ENCODE assay signal across 21 mouse cellular contexts in genomic region chr16:59594714-59595113, GRCm38 (mm10). TPM values are rescaled to one million over a fixed set of nuclear protein-coding genes. Genes with fewer than 3 reads are reported as not detected.
A peak's percentile ranks its signal among the peaks of the same experiment; 100 is the strongest.
DNase-seq lines count a peak whose midpoint lies in the region; ATAC-seq lines count a peak whose summit lies in the region.
"Had no signal": no experiment of that assay in that cellular context is flagged by ENCODE, and none has a peak within 500 bp of the region (broad histone marks: within the 10 kb centered on the region; RNA-seq: fewer than 3 reads in every experiment).

No protein-coding gene starts in this region.

- no peak overlapping the region for H3K4me2 ChIP-seq in kidney, embryonic 15.5 days
- H3K4me2 ChIP-seq in kidney, embryonic 14.5 days (replicated peaks; ENCODE audit: low read depth, low read length), result no peak overlapping the region
- no peak overlapping the region for H3K4me2 ChIP-seq in limb, embryonic 15.5 days
- H3K4me2 ChIP-seq: embryonic facial prominence, embryonic 12.5 days; forebrain, embryonic 12.5 days; hindbrain, embryonic 14.5 days; liver, embryonic 11.5 days; lung, embryonic 15.5 days; neural tube, embryonic 15.5 days had no signal

- no peak overlapping the region for H3K4me3 ChIP-seq in kidney, embryonic 15.5 days (replicated peaks)
- no peak overlapping the region for H3K4me3 ChIP-seq in kidney, embryonic 14.5 days (ENCODE audit: low read length)
- no peak overlapping the region for H3K4me3 ChIP-seq in limb, embryonic 15.5 days
- H3K4me3 ChIP-seq in hindbrain, embryonic 10.5 days, result no peak overlapping the region
- H3K4me3 ChIP-seq: embryonic facial prominence, embryonic 12.5 days; forebrain, embryonic 12.5 days; left cerebral cortex, adult 2 months; lung, embryonic 15.5 days; neural tube, embryonic 15.5 days had no signal

- no peaks in the 10 kb centered on the region for H3K9me3 ChIP-seq in kidney, embryonic 15.5 days (replicated peaks)
- no peaks in the 10 kb centered on the region for H3K9me3 ChIP-seq in kidney, embryonic 14.5 days (ENCODE audit: control insufficient read depth, low read length)
- no peaks in the 10 kb centered on the region for H3K9me3 ChIP-seq in limb, embryonic 15.5 days
- H3K9me3 ChIP-seq in hindbrain, embryonic 10.5 days, result no peaks in the 10 kb centered on the region
- H3K9me3 ChIP-seq: embryonic facial prominence, embryonic 12.5 days; forebrain, embryonic 12.5 days; lung, embryonic 15.5 days; neural tube, embryonic 15.5 days had no signal

- intact Hi-C loops in gastrocnemius, postnatal 14 days (cut with DNase I; ENCODE audit: low total_unique reads), result no loop called here

- no peaks in the 10 kb centered on the region for H3K36me3 ChIP-seq in kidney, embryonic 15.5 days
- no peaks in the 10 kb centered on the region for H3K36me3 ChIP-seq in kidney, embryonic 14.5 days (ENCODE audit: control insufficient read depth, insufficient read depth, low read length)
- no peaks in the 10 kb centered on the region for H3K36me3 ChIP-seq in limb, embryonic 15.5 days
- no peaks in the 10 kb centered on the region for H3K36me3 ChIP-seq in hindbrain, embryonic 10.5 days
- H3K36me3 ChIP-seq: embryonic facial prominence, embryonic 12.5 days; forebrain, embryonic 12.5 days; lung, embryonic 15.5 days; neural tube, embryonic 15.5 days had no signal

- H3K4me1 ChIP-seq in kidney, embryonic 15.5 days, result peaks cover 16% of the 10 kb centered on the region
- H3K4me1 ChIP-seq in kidney, embryonic 14.5 days (ENCODE audit: control insufficient read depth, insufficient read depth, low read length), result 0 out of 2 replicates have a peak, but pooled peaks cover 3% of the 10 kb centered on the region
- H3K4me1 ChIP-seq in limb, embryonic 15.5 days, result peaks cover 33% of the 10 kb centered on the region
- H3K4me1 ChIP-seq in hindbrain, embryonic 10.5 days (replicated peaks), result peaks cover 13% of the 10 kb centered on the region

- peak; percentile 53 for DNase-seq in gastrocnemius, adult 18-20 months (ENCODE audit: low spot score)
- no peak for DNase-seq in gastrocnemius, postnatal 14 days
- DNase-seq in adipocyte (ENCODE audit: low spot score), result peak; percentile 91
- DNase-seq in hindbrain, embryonic 10.5 days (ENCODE audit: low spot score), result no peak
- no peak for DNase-seq in layer of hippocampus, postnatal 25 days (ENCODE audit: extremely low spot score in 1 of 2, low spot score in 1 of 2)
- DNase-seq: adrenal gland, postnatal 25 days; cerebellum, postnatal 10 days; retina, postnatal 1 day; spleen, adult 18-20 months; thymus, postnatal 36 days had no signal

- H3K9ac ChIP-seq in kidney, embryonic 15.5 days, result no peak overlapping the region
- H3K9ac ChIP-seq in kidney, embryonic 14.5 days (ENCODE audit: low read depth, low read length), result no peak overlapping the region
- H3K9ac ChIP-seq in limb, embryonic 15.5 days, result no peak overlapping the region
- H3K9ac ChIP-seq: embryonic facial prominence, embryonic 12.5 days; forebrain, embryonic 12.5 days; hindbrain, embryonic 14.5 days; lung, embryonic 15.5 days; neural tube, embryonic 15.5 days had no signal

- 57% methylated on average over 3 of the region's 3 CpGs for WGBS in kidney, embryonic 15.5 days
- 60% methylated on average over 3 of the region's 3 CpGs for WGBS in kidney, embryonic 14.5 days
- 45% methylated on average over 3 of the region's 3 CpGs for WGBS in limb, embryonic 15.5 days
- WGBS in hindbrain, embryonic 10.5 days, result 83% methylated on average over 3 of the region's 3 CpGs

- no peak overlapping the region for H3K27ac ChIP-seq in kidney, embryonic 15.5 days
- no peak overlapping the region for H3K27ac ChIP-seq in kidney, embryonic 14.5 days (ENCODE audit: low read depth, low read length)
- H3K27ac ChIP-seq in limb, embryonic 15.5 days, result peak overlapping the region; percentile 77
- H3K27ac ChIP-seq in hindbrain, embryonic 10.5 days, result no peak overlapping the region
- H3K27ac ChIP-seq: embryonic facial prominence, embryonic 12.5 days; forebrain, embryonic 12.5 days; hindbrain, embryonic 14.5 days; left cerebral cortex, adult 2 months; lung, embryonic 15.5 days; neural tube, embryonic 15.5 days had no signal

- peak; percentile 47; the same call in 1 of the 2 replicates for ATAC-seq in kidney, embryonic 15.5 days (replicated peaks; ENCODE audit: low FRiP score)
- ATAC-seq in kidney, embryonic 14.5 days (ENCODE audit: low FRiP score, low TSS enrichment), result no peak
- ATAC-seq in limb, embryonic 15.5 days (ENCODE audit: insufficient number of reproducible peaks, low FRiP score, low TSS enrichment, low read depth), result no peak
- ATAC-seq: intestine, postnatal 0 days had no signal

- H3K27me3 ChIP-seq in kidney, embryonic 15.5 days, result no peaks in the 10 kb centered on the region
- H3K27me3 ChIP-seq in kidney, embryonic 14.5 days (ENCODE audit: control insufficient read depth, insufficient read depth, low read length), result no peaks in the 10 kb centered on the region
- no peaks in the 10 kb centered on the region for H3K27me3 ChIP-seq in limb, embryonic 15.5 days
- H3K27me3 ChIP-seq in hindbrain, embryonic 10.5 days (ENCODE audit: insufficient read depth, poor library complexity, severe bottlenecking), result no peaks in the 10 kb centered on the region
- H3K27me3 ChIP-seq: embryonic facial prominence, embryonic 12.5 days; lung, embryonic 15.5 days; neural tube, embryonic 15.5 days had no signal

RNA-seq across cellular contexts. Expression of gene Crybg3, which starts 6.1 kb away (rescaled TPM):
- total RNA-seq in gastrocnemius, adult 18-20 months (2021), result 10 to 100 TPM; 28.8 to 36.0 TPM
- 10 to 100 TPM; 20.6 to 22.4 TPM for total RNA-seq in gastrocnemius, postnatal 14 days (2021)
- polyA plus RNA-seq in kidney, embryonic 15.5 days (2015; fragmentation: Nextera tagmentation; extraction: Ambion mirVana), result 7.2 and 8.4 TPM in 2 replicates
- 11.8 and 12.7 TPM in 2 replicates for polyA plus RNA-seq in kidney, embryonic 14.5 days (2014; fragmentation: Nextera tagmentation; extraction: Ambion mirVana)
- polyA plus RNA-seq in limb, embryonic 15.5 days (2015; fragmentation: Nextera tagmentation; extraction: Ambion mirVana), result 12.0 and 13.8 TPM in 2 replicates
- 5.5 and 6.5 TPM in 2 replicates for polyA plus RNA-seq in hindbrain, embryonic 10.5 days (2016; fragmentation: Nextera tagmentation; extraction: Ambion mirVana)
- 1 to 10 TPM; 3.7 to 4.1 TPM for total RNA-seq in layer of hippocampus, postnatal 25 days (2021)

RNA-seq across cellular contexts. Expression of gene Arl6, which starts 44.5 kb away (rescaled TPM):
- total RNA-seq in gastrocnemius, adult 18-20 months (2021), result 1 to 10 TPM; 2.2 to 2.7 TPM
- total RNA-seq in gastrocnemius, postnatal 14 days (2021), result 1 to 10 TPM; 2.8 to 3.1 TPM
- polyA plus RNA-seq in kidney, embryonic 15.5 days (2015; fragmentation: Nextera tagmentation; extraction: Ambion mirVana), result 37.9 and 39.0 TPM in 2 replicates
- polyA plus RNA-seq in kidney, embryonic 14.5 days (2014; fragmentation: Nextera tagmentation; extraction: Ambion mirVana), result 42.0 and 44.2 TPM in 2 replicates
- polyA plus RNA-seq in limb, embryonic 15.5 days (2015; fragmentation: Nextera tagmentation; extraction: Ambion mirVana), result 25.6 and 26.9 TPM in 2 replicates
- polyA plus RNA-seq in hindbrain, embryonic 10.5 days (2016; fragmentation: Nextera tagmentation; extraction: Ambion mirVana), result 49.8 and 52.6 TPM in 2 replicates
- total RNA-seq in layer of hippocampus, postnatal 25 days (2021), result 10 to 100 TPM; 30.2 TPM

Comparison
In these comparisons a context has a peak if more than half of its experiments do, and no peak if none do; other contexts are left out.
1. DNase-seq: peak in gastrocnemius, adult 18-20 months (single experiment) and adipocyte (single experiment); none in gastrocnemius, postnatal 14 days (single experiment), hindbrain, embryonic 10.5 days (single experiment) and layer of hippocampus, postnatal 25 days (0 of 2).